Mouse (Mus musculus): ENCODE results near the gene Tmem174. TPM values are rescaled to one million over a fixed set of nuclear protein-coding genes. Genes with fewer than 3 reads are reported as not detected.

Tmem174 gene
- polyA plus RNA-seq, 1 experiment = not detected

- no peaks in the 10 kb centered on the region for H3K4me1 ChIP-seq (ENCODE audit: control insufficient read depth, insufficient read depth, low read length)
- no peak overlapping the region for H3K4me3 ChIP-seq (ENCODE audit: insufficient read depth, low read length)
- H3K27ac ChIP-seq (ENCODE audit: insufficient read depth, low read length) = no peak overlapping the region
- no peak for TF ChIP-seq CTCF (IDR thresholded peaks at IDR 0.05; ENCODE audit: borderline replicate concordance, insufficient read depth, low read length)
- no peak for TF ChIP-seq POLR2A (IDR thresholded peaks at IDR 0.05; ENCODE audit: low read depth, low read length)
Measured at GRCm38 (mm10) chr13:98607885-98608477, 29.2 kb downstream of the Tmem174 start.

- TF ChIP-seq CTCF (IDR thresholded peaks at IDR 0.05; ENCODE audit: borderline replicate concordance, insufficient read depth, low read length) (no peak), POLR2A (IDR thresholded peaks at IDR 0.05; ENCODE audit: low read depth, low read length) (no peak)
- H3K4me3 ChIP-seq (ENCODE audit: insufficient read depth, low read length) = no peak overlapping the region
- no peaks in the 10 kb centered on the region for H3K4me1 ChIP-seq (ENCODE audit: control insufficient read depth, insufficient read depth, low read length)
- no peak overlapping the region for H3K27ac ChIP-seq (ENCODE audit: insufficient read depth, low read length)
Measured at GRCm38 (mm10) chr13:98603799-98604198, 33.4 kb downstream of the Tmem174 start.

DNA sequence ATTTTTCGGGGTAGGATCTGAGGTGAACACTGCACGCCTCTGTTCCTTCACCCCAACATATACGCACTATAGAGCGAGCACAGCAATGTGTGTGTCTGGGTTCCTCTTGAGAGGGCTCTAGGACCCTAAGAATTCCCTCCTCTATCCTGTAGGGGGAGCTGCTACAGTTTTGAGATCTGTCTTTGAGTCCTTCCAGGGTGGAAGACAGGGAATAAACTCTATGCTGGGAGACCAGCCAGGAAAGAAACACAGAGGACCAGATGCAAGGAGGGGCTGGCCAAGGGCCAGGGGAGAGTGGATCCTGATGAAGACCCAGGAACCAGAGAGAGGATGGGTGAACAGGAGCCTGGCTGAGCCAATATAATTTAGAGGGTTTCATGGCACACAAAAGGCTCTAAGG, 40.5 kb downstream of the Tmem174 start:
- Histone ChIP-seq H3K4me3 (ENCODE audit: insufficient read depth, low read length) (no peak overlapping the region), H3K4me1 (ENCODE audit: control insufficient read depth, insufficient read depth, low read length) (peaks cover 11% of the 10 kb centered on the region), H3K27ac (ENCODE audit: insufficient read depth, low read length) (no peak overlapping the region)
- no peak for TF ChIP-seq CTCF (IDR thresholded peaks at IDR 0.05; ENCODE audit: borderline replicate concordance, insufficient read depth, low read length)

DNA sequence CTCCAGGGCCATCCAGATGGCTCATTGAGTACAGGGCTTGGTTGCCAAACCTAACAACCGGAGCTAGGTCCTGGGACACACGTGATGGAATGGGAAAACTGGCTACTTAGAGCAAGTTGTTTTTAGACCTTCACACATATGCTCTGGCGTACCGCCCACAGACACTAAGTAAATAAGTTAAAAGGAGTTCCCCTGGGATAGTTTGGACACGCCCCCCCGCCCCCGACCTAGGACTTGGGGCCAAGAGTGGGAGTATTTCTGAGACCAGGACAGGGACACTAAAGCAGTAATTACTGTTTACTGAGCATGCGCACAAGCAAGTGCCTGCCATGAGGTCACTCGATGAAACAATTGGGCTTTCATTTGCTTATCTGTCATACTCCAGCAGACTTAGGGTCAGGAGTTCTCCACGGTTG, 42.5 kb downstream of the Tmem174 start:
- TF ChIP-seq POLR2A (IDR thresholded peaks at IDR 0.05; ENCODE audit: low read depth, low read length) (no peak), CTCF (IDR thresholded peaks at IDR 0.05; ENCODE audit: borderline replicate concordance, insufficient read depth, low read length) (no peak)
- H3K27ac ChIP-seq (ENCODE audit: insufficient read depth, low read length) = no peak overlapping the region
- peaks cover 11% of the 10 kb centered on the region for H3K4me1 ChIP-seq (ENCODE audit: control insufficient read depth, insufficient read depth, low read length)

DNA sequence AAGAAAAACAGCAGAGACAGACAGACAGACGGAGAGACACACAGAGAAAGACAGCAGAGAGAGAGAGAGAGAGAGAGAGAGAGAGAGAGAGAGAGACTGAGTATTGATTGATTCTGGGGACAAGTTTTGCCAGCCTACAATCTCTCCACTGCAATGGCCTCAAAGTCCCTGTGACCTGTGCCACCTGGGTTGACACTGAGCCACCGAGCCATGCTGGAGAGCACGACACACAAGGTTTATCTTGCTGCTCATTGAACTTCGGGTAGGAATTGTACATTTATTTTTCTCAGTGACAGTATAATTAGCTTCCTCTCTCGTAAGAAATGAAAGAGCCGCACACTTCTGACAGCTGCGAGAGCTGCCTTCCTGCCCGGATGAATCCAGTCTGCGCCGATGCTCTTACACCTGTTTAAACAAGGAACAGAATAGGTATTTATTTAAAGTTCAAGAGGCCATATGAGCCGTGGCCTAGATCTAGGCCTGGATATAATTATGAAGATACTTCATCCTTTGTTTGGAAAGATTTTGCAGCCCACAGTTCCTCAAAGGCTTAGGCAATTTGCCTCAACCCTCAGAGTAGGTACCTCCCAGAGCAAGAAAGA, 43.2 kb downstream of the Tmem174 start:
- Histone ChIP-seq H3K27ac (ENCODE audit: insufficient read depth, low read length) (no peak overlapping the region), H3K4me3 (ENCODE audit: insufficient read depth, low read length) (no peak overlapping the region), H3K4me1 (ENCODE audit: control insufficient read depth, insufficient read depth, low read length) (peaks cover 11% of the 10 kb centered on the region)
- TF ChIP-seq CTCF (IDR thresholded peaks at IDR 0.05; ENCODE audit: borderline replicate concordance, insufficient read depth, low read length) (no peak), POLR2A (IDR thresholded peaks at IDR 0.05; ENCODE audit: low read depth, low read length) (no peak)

More for the DNA sequence above, 42.5 kb downstream of the Tmem174 start:
- H3K4me3 ChIP-seq (ENCODE audit: insufficient read depth, low read length) = no peak overlapping the region

- 0 out of 2 replicates have a peak, but pooled peaks cover 2% of the 10 kb centered on the region for H3K4me1 ChIP-seq (ENCODE audit: control insufficient read depth, insufficient read depth, low read length)
- H3K27ac ChIP-seq (ENCODE audit: insufficient read depth, low read length) = no peak overlapping the region
- TF ChIP-seq CTCF (IDR thresholded peaks at IDR 0.05; ENCODE audit: borderline replicate concordance, insufficient read depth, low read length) = no peak
- TF ChIP-seq POLR2A (IDR thresholded peaks at IDR 0.05; ENCODE audit: low read depth, low read length) = no peak
- no peak overlapping the region for H3K4me3 ChIP-seq (ENCODE audit: insufficient read depth, low read length)
Measured at GRCm38 (mm10) chr13:98591406-98591805, 45.8 kb downstream of the Tmem174 start.

DNA sequence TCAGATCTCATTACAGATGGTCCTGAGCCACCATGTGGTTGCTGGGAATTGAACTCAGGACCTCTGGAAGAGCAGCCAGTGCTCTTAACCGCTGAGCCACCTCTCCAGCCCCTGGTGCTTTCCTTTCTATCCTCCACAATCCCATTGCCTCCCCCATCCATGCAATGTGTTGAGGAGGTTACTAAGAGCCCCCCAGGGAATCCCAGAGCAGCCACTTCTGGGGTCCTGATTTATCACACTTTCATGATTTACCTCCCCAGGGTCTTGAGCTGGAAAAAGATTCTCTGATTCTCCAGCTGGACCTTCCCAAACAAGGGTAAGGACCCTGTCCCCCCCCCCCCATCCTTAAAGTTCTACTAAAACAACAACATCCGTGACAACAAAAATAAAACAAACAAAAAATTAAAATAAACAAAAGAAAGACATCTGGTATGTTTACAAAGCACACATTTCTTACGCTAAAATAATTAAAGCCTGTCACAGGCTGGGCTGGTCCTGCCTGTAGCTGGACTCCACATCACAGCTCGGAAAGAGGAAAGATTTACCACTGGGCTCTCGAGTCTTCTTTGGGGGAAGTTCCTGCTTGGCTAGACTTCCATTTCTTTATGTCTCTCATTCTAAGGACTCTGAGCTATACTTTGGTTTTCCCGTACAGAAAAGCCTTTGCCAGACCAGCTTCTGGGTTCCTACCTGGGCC, 46.4 kb downstream of the Tmem174 start:
- H3K27ac ChIP-seq (ENCODE audit: insufficient read depth, low read length) = no peak overlapping the region
- 0 out of 2 replicates have a peak, but pooled peaks cover 2% of the 10 kb centered on the region for H3K4me1 ChIP-seq (ENCODE audit: control insufficient read depth, insufficient read depth, low read length)
- TF ChIP-seq POLR2A (IDR thresholded peaks at IDR 0.05; ENCODE audit: low read depth, low read length) = no peak
- no peak for TF ChIP-seq CTCF (IDR thresholded peaks at IDR 0.05; ENCODE audit: borderline replicate concordance, insufficient read depth, low read length)
- no peak overlapping the region for H3K4me3 ChIP-seq (ENCODE audit: insufficient read depth, low read length)

GRCm38 (mm10) chr13:98589572-98589971, 47.6 kb downstream of the Tmem174 start:
- no peak overlapping the region for H3K4me3 ChIP-seq (ENCODE audit: insufficient read depth, low read length)
- 0 out of 2 replicates have a peak, but pooled peaks cover 2% of the 10 kb centered on the region for H3K4me1 ChIP-seq (ENCODE audit: control insufficient read depth, insufficient read depth, low read length)
- TF ChIP-seq CTCF (IDR thresholded peaks at IDR 0.05; ENCODE audit: borderline replicate concordance, insufficient read depth, low read length) (no peak), POLR2A (IDR thresholded peaks at IDR 0.05; ENCODE audit: low read depth, low read length) (no peak)
- H3K27ac ChIP-seq (ENCODE audit: insufficient read depth, low read length) = peak overlapping the region; percentile 10

DNA sequence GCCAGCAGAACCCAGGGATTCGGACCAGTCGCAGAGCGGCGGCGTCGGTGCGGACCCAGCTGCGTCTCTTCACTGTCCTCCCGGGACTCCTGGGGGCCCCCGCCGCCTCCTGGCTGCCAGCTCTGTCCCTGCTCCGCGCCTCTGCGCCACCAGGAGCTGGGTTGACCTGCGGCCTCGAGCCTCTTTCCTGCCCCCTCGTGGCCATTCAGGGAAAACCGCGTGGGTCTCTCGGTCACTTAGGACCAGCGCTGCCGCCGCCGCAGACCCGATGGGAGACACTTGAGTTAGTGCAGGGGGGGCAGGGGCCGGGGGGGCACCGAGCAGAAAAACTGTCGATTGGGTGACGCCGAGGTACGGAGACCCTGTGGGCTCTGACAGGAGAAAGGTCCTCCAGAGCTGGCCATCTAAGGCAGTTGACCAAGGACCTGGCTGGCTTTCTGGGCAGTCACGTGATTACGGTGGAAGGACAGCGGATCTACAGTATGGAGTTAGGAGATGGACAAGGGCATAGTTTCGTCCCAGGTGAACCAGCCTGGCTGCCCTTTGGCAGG, 48.2 kb downstream of the Tmem174 start:
- Histone ChIP-seq H3K27ac (ENCODE audit: insufficient read depth, low read length) (peak overlapping the region; percentile 10), H3K4me1 (ENCODE audit: control insufficient read depth, insufficient read depth, low read length) (no peaks in the 10 kb centered on the region), H3K4me3 (ENCODE audit: insufficient read depth, low read length) (peak overlapping the region; percentile 25)

More for the DNA sequence above, 48.2 kb downstream of the Tmem174 start:
- TF ChIP-seq POLR2A (IDR thresholded peaks at IDR 0.05; ENCODE audit: low read depth, low read length) (no peak), CTCF (IDR thresholded peaks at IDR 0.05; ENCODE audit: borderline replicate concordance, insufficient read depth, low read length) (peak; percentile 59)
